Mouse (Mus musculus): ENCODE data around the gene Rnf181. TPM values are rescaled to one million over a fixed set of nuclear protein-coding genes. Genes with fewer than 3 reads are reported as not detected.

Rnf181 gene
- polyA plus RNA-seq, 1 experiment: 14.4 TPM

- no peaks in the 10 kb centered on the region for H3K27me3 ChIP-seq (ENCODE audit: control insufficient read depth)
- peaks cover 21% of the 10 kb centered on the region for H3K4me1 ChIP-seq (ENCODE audit: control insufficient read depth)
- no peaks in the 10 kb centered on the region for H3K36me3 ChIP-seq (ENCODE audit: control insufficient read depth)
- H3K9me3 ChIP-seq (ENCODE audit: control insufficient read depth, low read length): no peaks in the 10 kb centered on the region
- TF ChIP-seq GATA1 (IDR thresholded peaks at IDR 0.05; ENCODE audit: low read length) (no peak), TAL1 (IDR thresholded peaks at IDR 0.05; ENCODE audit: low read length) (no peak)
- H3K4me3 ChIP-seq (replicated peaks): no peak overlapping the region
Measured at GRCm38 (mm10) chr6:72401875-72402274, 35.1 kb upstream of the Rnf181 start.

DNA sequence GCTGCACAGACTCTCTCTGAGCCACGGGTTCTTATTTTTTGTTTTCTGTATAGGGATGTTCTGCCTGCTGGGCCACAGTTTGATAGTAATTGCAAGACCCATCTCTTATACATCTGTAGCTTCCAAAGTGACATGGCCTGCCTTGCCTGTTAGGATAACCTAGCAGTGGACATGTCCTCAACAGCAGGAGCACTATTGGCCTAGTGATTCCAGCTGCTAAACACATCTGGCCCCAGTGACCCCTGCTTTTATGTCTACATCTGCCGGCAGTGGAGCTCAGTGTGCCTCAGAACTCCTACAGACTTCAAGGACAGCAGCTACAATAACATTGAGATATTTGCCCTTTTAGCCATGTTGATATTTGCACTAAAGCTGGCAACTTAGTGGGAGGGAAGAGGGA, 33.2 kb upstream of the Rnf181 start:
- TF ChIP-seq GATA1 (IDR thresholded peaks at IDR 0.05; ENCODE audit: low read length): no peak
- no peak for TF ChIP-seq TAL1 (IDR thresholded peaks at IDR 0.05; ENCODE audit: low read length)
- Histone ChIP-seq H3K27me3 (ENCODE audit: control insufficient read depth) (no peaks in the 10 kb centered on the region), H3K9me3 (ENCODE audit: control insufficient read depth, low read length) (no peaks in the 10 kb centered on the region), H3K4me3 (replicated peaks) (no peak overlapping the region), H3K4me1 (ENCODE audit: control insufficient read depth) (peaks cover 29% of the 10 kb centered on the region), H3K36me3 (ENCODE audit: control insufficient read depth) (peaks cover 10% of the 10 kb centered on the region)

GRCm38 (mm10) chr6:72396837-72397251, 30.1 kb upstream of the Rnf181 start:
- TF ChIP-seq GATA1 (IDR thresholded peaks at IDR 0.05; ENCODE audit: low read length): no peak
- TF ChIP-seq TAL1 (IDR thresholded peaks at IDR 0.05; ENCODE audit: low read length): no peak
- Histone ChIP-seq H3K4me3 (replicated peaks) (no peak overlapping the region), H3K27me3 (ENCODE audit: control insufficient read depth) (no peaks in the 10 kb centered on the region), H3K4me1 (ENCODE audit: control insufficient read depth) (peaks cover 50% of the 10 kb centered on the region), H3K9me3 (ENCODE audit: control insufficient read depth, low read length) (no peaks in the 10 kb centered on the region), H3K36me3 (ENCODE audit: control insufficient read depth) (peaks cover 40% of the 10 kb centered on the region)

DNA sequence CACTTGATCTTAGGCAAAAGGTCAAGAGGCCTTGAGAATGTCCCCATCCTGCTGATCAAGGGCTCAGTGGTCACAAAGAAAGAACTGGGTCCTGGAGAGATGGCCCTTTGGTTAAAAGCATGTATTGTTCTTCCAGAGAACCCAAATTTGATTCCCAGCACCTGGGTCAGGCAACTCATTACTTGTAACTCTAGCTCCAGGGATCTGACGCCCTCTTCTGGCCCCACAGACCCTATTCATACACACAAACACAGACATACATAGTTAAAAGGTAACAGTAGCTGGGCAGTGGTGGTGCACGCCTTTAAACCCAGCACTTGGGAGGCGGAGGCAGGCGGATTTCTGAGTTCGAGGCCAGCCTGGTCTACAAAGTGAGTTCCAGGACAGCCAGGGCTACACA, 25.6 kb upstream of the Rnf181 start:
- H3K36me3 ChIP-seq (ENCODE audit: control insufficient read depth): peaks cover 65% of the 10 kb centered on the region
- peaks cover 62% of the 10 kb centered on the region for H3K4me1 ChIP-seq (ENCODE audit: control insufficient read depth)
- TF ChIP-seq GATA1 (IDR thresholded peaks at IDR 0.05; ENCODE audit: low read length) (no peak), TAL1 (IDR thresholded peaks at IDR 0.05; ENCODE audit: low read length) (no peak)
- peak overlapping the region; percentile 82 for H3K4me3 ChIP-seq (replicated peaks)
- no peaks in the 10 kb centered on the region for H3K27me3 ChIP-seq (ENCODE audit: control insufficient read depth)
- no peaks in the 10 kb centered on the region for H3K9me3 ChIP-seq (ENCODE audit: control insufficient read depth, low read length)

DNA sequence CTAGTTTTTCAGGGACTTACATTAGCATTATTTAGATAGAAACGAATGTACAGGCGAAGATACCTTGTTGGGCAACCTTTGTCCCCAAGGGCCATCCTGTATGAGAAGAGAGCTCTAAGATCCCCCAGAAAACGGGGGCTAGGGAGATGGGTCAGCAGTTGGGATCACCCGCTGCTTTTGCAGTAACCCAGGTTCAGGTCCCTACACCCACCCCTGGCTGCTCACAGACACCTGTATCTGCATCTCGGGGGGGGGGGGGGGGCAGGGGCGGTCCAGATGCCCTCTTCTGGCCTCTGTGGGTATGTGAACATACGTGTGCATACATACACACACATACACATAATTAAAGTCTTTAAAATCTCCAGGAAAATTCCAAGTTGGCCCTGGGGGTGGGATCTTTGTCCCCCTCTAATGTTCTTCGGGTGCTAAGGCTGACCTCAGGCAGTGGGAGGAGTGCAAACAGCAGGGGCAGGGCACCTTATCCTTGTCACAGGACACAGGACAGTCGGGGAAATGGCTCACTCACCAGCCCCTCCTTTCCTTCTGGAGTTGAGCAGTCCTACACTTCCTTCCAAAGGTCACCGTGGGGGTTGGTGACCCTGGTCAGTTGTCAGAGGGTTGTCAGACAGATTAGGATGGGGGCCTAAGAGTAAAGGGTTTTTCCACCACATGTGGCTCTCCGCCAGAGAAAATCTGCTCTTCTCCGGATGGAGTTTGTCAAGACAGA, 24.2 kb upstream of the Rnf181 start:
- TF ChIP-seq TAL1 (IDR thresholded peaks at IDR 0.05; ENCODE audit: low read length) (no peak), GATA1 (IDR thresholded peaks at IDR 0.05; ENCODE audit: low read length) (no peak)
- Histone ChIP-seq H3K4me3 (replicated peaks) (peak overlapping the region; percentile 82), H3K4me1 (ENCODE audit: control insufficient read depth) (peaks cover 71% of the 10 kb centered on the region), H3K9me3 (ENCODE audit: control insufficient read depth, low read length) (no peaks in the 10 kb centered on the region), H3K27me3 (ENCODE audit: control insufficient read depth) (no peaks in the 10 kb centered on the region), H3K36me3 (ENCODE audit: control insufficient read depth) (peaks cover 76% of the 10 kb centered on the region)

- H3K4me3 ChIP-seq (replicated peaks): peak within 1 kb of the TSS; percentile 82
- no peaks in the 10 kb centered on the region for H3K27me3 ChIP-seq (ENCODE audit: control insufficient read depth)
- H3K9me3 ChIP-seq (ENCODE audit: control insufficient read depth, low read length): no peaks in the 10 kb centered on the region
- H3K36me3 ChIP-seq (ENCODE audit: control insufficient read depth): peaks cover 77% of the 10 kb centered on the region
- no peak for TF ChIP-seq GATA1 (IDR thresholded peaks at IDR 0.05; ENCODE audit: low read length)
- peaks cover 72% of the 10 kb centered on the region for H3K4me1 ChIP-seq (ENCODE audit: control insufficient read depth)
Measured at GRCm38 (mm10) chr6:72389941-72390771, 23.4 kb upstream of the Rnf181 start, which contains the start of gene Vamp8. Gene Vamp8 (minus strand): TSS chr6:72390703.

- no peaks in the 10 kb centered on the region for H3K27me3 ChIP-seq (ENCODE audit: control insufficient read depth)
- peaks cover 77% of the 10 kb centered on the region for H3K36me3 ChIP-seq (ENCODE audit: control insufficient read depth)
- peak overlapping the region; percentile 82 for H3K4me3 ChIP-seq (replicated peaks)
- no peaks in the 10 kb centered on the region for H3K9me3 ChIP-seq (ENCODE audit: control insufficient read depth, low read length)
- H3K4me1 ChIP-seq (ENCODE audit: control insufficient read depth): peaks cover 76% of the 10 kb centered on the region
- peak; percentile 94 for TF ChIP-seq GATA1 (IDR thresholded peaks at IDR 0.05; ENCODE audit: low read length)
- peak; percentile 82 for TF ChIP-seq TAL1 (IDR thresholded peaks at IDR 0.05; ENCODE audit: low read length)
Measured at GRCm38 (mm10) chr6:72389471-72389940, 22.8 kb upstream of the Rnf181 start.

DNA sequence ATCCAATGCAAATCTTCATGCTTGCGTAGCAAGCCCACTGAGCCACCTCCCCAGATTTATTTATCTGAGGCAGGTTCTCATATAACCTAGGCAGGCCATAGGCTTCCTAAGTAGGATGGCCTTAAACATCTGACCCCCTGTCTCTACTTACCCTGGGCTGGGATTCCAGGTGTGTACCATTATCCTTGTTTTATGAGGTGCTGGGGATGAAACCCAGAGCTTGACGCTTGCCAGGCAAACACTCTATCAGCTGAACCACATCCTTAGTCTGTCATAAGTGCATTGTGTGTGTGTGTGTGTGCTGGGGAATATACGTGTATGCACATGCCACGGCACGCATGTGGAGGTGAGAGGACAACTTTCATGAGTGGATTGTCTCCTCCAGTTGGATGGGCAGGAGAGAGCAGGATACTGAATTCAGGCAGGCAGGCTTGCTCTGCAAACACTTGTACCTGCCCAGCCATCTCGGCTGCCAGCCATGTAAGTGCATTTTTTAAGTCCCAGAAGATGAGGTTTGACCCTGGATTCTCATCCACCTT, 22.1 kb upstream of the Rnf181 start:
- Histone ChIP-seq H3K36me3 (ENCODE audit: control insufficient read depth) (peaks cover 77% of the 10 kb centered on the region), H3K4me1 (ENCODE audit: control insufficient read depth) (peaks cover 77% of the 10 kb centered on the region), H3K4me3 (replicated peaks) (peak overlapping the region; percentile 82), H3K9me3 (ENCODE audit: control insufficient read depth, low read length) (no peaks in the 10 kb centered on the region), H3K27me3 (ENCODE audit: control insufficient read depth) (no peaks in the 10 kb centered on the region)
- TF ChIP-seq GATA1 (IDR thresholded peaks at IDR 0.05; ENCODE audit: low read length) (no peak), TAL1 (IDR thresholded peaks at IDR 0.05; ENCODE audit: low read length) (no peak)

GRCm38 (mm10) chr6:72388266-72388665, 21.5 kb upstream of the Rnf181 start:
- Histone ChIP-seq H3K27me3 (ENCODE audit: control insufficient read depth) (no peaks in the 10 kb centered on the region), H3K4me1 (ENCODE audit: control insufficient read depth) (peaks cover 79% of the 10 kb centered on the region), H3K36me3 (ENCODE audit: control insufficient read depth) (peaks cover 77% of the 10 kb centered on the region), H3K4me3 (replicated peaks) (peak overlapping the region; percentile 82), H3K9me3 (ENCODE audit: control insufficient read depth, low read length) (no peaks in the 10 kb centered on the region)
- TF ChIP-seq GATA1 (IDR thresholded peaks at IDR 0.05; ENCODE audit: low read length): no peak
- TF ChIP-seq TAL1 (IDR thresholded peaks at IDR 0.05; ENCODE audit: low read length): no peak

Measured in erythroblast, embryonic 14.5 days (primary cell).